Mouse (Mus musculus) thymus, adult 2 months (tissue): ENCODE data around the gene Dync1li1.

Source experiments
- CTCF ChIP-seq: fragments of 200-500 bp; IDR thresholded peaks from 2 replicates; pipeline ENCODE4 v1.5.1; 2012; ENCODE audit warnings: mild to moderate bottlenecking, control low read depth, low read length, moderate library complexity, borderline replicate concordance; ENCODE audit not compliant: control insufficient read depth, poor library complexity, insufficient read depth; ENCODE audit errors: extremely low read depth
- POLR2A ChIP-seq: fragments of 200-500 bp; IDR thresholded peaks from 2 replicates; pipeline ENCODE4 v1.6.1; 2012; ENCODE audit warnings: mild to moderate bottlenecking, low read length, control low read depth, moderate library complexity; ENCODE audit not compliant: control insufficient read depth, poor library complexity, insufficient read depth; ENCODE audit errors: extremely low read depth

DNA sequence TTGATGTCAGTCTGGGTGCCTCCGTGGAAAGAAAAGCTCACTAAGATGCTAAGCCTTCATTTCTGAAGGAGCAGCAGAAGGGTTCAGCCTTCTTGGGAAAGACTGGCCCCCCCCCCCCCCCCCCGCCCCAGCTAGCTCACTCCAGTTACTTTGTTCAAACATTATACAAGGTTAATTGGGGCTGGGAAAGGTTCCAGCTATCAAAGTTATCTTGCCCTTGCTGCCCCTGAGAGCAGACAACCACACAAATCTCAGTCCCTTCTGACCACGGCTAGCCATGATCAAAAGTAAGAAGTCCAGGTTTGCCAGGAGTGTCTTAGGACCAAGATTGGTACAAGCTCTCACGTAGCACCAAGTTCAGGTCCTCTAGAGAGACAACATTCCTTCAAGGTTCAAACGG lies 19.6 kb upstream of the Dync1li1 start:
- no peak for TF ChIP-seq POLR2A
- no peak for TF ChIP-seq CTCF
